Mouse (Mus musculus): ENCODE results near the gene Gm15140.
"Not testable (repeated sequence)": the region's sequence is repeated elsewhere in the genome, so short reads cannot be mapped to it uniquely, and the experiment has no call there.

Gene Gm15140

DNA sequence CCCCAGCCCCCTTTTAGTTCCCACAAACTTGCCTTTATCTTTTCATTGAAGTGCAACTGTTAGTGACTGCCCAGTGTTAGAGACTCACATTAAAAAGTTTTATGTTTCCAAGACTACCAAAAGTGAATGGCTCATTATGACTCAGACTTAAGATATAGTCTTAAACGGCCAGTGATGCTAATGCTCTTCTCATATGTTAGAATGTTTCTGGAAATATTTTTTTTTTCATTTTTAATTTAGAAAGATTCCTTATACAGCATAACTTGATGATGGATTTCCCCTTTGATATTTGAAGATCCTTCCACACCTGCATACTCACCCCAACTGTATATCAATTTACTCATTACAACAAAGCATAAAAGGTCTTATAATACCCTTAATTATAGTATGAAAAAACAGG lies at the start of gene Gm15140:
Gm15140 (minus strand) TSS at position 101 of the 400 bp plus-strand sequence.
- not testable (repeated sequence) for DNase-seq (ENCODE audit: low spot score in 2 of 2)

Data from urinary bladder, adult 18-20 months (tissue).